Comparison of ENCODE assay signal across 8 mouse cellular contexts in the genomic region with DNA sequence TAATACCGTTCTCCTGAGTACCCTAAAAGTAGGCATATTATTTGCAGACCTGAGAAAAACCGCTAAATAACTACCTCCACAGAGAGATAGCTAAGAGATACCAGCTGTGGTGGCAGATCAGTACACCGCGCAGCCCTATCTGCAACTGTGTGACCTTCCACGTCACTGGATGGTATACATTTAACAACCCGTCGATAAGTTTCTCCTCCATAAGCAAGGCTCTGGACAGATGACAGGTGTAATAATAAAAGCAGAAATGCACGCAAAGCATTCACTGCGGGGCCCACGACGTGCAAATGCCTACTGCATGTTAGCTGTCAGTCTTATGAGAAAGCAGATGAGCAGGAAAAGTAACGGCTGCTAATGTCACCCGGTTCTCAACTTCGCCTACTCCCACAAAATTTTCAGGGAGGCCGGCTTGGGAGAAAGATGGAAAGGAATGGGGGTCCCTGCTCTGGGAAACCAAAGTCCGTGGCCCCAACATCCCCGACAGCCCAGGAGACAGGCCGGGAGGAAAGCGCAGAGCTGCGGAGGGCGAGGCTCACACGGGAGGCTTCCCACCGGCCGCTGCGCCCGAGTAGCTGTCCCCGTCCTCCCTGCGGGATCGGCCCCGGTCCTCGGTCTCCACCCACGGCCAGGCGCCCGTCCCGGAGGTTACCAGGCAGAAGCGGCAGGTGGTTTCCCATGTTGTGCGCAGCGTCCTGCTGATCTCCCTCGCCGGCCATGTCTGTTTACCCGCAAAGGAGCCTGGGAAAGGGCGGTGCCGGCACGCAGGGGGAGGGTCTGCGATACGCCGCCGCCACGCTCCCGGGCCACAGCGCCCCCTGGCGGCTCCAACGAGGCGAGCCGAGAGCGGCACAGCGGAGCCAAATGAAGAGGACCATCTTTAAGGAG. TPM values are rescaled to one million over a fixed set of nuclear protein-coding genes. Genes with fewer than 3 reads are reported as not detected.
DNase-seq lines count a peak whose midpoint lies in the region; ATAC-seq lines count a peak whose summit lies in the region.

A gene (minus strand): TSS at position 745 of the 894 bp plus-strand sequence.

- H3K27me3 ChIP-seq in forebrain, embryonic 11.5 days (ENCODE audit: control insufficient read depth, insufficient read depth, low read length): no peaks in the 10 kb centered on the region
- no peaks in the 10 kb centered on the region for H3K27me3 ChIP-seq in heart, embryonic 16.5 days (ENCODE audit: control insufficient read depth, insufficient read depth, low read length)
- no peaks in the 10 kb centered on the region for H3K27me3 ChIP-seq in liver, embryonic 15.5 days
- no peaks in the 10 kb centered on the region for H3K27me3 ChIP-seq in neural tube, embryonic 12.5 days (replicated peaks)

- H3K9me3 ChIP-seq in forebrain, embryonic 11.5 days (ENCODE audit: control insufficient read depth, low read length): no peaks in the 10 kb centered on the region
- H3K9me3 ChIP-seq in heart, embryonic 16.5 days (replicated peaks; ENCODE audit: control insufficient read depth, low read length): no peaks in the 10 kb centered on the region
- no peaks in the 10 kb centered on the region for H3K9me3 ChIP-seq in liver, embryonic 15.5 days (replicated peaks)
- no peaks in the 10 kb centered on the region for H3K9me3 ChIP-seq in neural tube, embryonic 12.5 days

- H3K27ac ChIP-seq in forebrain, embryonic 11.5 days (ENCODE audit: low read depth, low read length): no peak within 1 kb of the TSS
- H3K27ac ChIP-seq in heart, embryonic 16.5 days (ENCODE audit: low read length): no peak within 1 kb of the TSS
- peak within 1 kb of the TSS; percentile 55 for H3K27ac ChIP-seq in liver, embryonic 15.5 days (replicated peaks)
- no peak within 1 kb of the TSS for H3K27ac ChIP-seq in neural tube, embryonic 12.5 days

- ATAC-seq in forebrain, embryonic 11.5 days (replicated peaks; ENCODE audit: low FRiP score): peak; percentile 97
- peak; percentile 95 for ATAC-seq in heart, embryonic 16.5 days (replicated peaks; ENCODE audit: extremely low read depth, insufficient read depth, low FRiP score)
- peak; percentile 95 for ATAC-seq in liver, embryonic 15.5 days (ENCODE audit: insufficient read depth)
- peak; percentile 96 for ATAC-seq in neural tube, embryonic 12.5 days (ENCODE audit: low FRiP score, low read depth)

- 1% methylated on average over 55 of the region's 57 CpGs for WGBS in forebrain, embryonic 11.5 days
- WGBS in heart, embryonic 16.5 days: 2% methylated on average over 57 of the region's 57 CpGs
- under 1% methylated on average over 57 of the region's 57 CpGs for WGBS in liver, embryonic 15.5 days (ENCODE audit: insufficient replicate concordance)
- 2% methylated on average over 57 of the region's 57 CpGs for WGBS in neural tube, embryonic 12.5 days

- peak within 1 kb of the TSS; percentile 77 for H3K9ac ChIP-seq in forebrain, embryonic 11.5 days (ENCODE audit: low read length)
- peak within 1 kb of the TSS; percentile 87 for H3K9ac ChIP-seq in heart, embryonic 16.5 days (ENCODE audit: low read length)
- H3K9ac ChIP-seq in liver, embryonic 15.5 days: peak within 1 kb of the TSS; percentile 79
- H3K9ac ChIP-seq in neural tube, embryonic 12.5 days: peak within 1 kb of the TSS; percentile 77

- peak within 1 kb of the TSS; percentile 90 for H3K4me2 ChIP-seq in forebrain, embryonic 11.5 days (ENCODE audit: low read depth, low read length, severe bottlenecking)
- H3K4me2 ChIP-seq in heart, embryonic 16.5 days (ENCODE audit: low read depth, low read length): peak within 1 kb of the TSS; percentile 93
- H3K4me2 ChIP-seq in liver, embryonic 15.5 days: peak within 1 kb of the TSS; percentile 78
- H3K4me2 ChIP-seq in neural tube, embryonic 12.5 days (replicated peaks): peak within 1 kb of the TSS; percentile 91

- H3K4me1 ChIP-seq in forebrain, embryonic 11.5 days (replicated peaks; ENCODE audit: control insufficient read depth, insufficient read depth, low read length): no peaks in the 10 kb centered on the region
- H3K4me1 ChIP-seq in heart, embryonic 16.5 days (ENCODE audit: control insufficient read depth, insufficient read depth, low read length): peaks cover 14% of the 10 kb centered on the region
- peaks cover 13% of the 10 kb centered on the region for H3K4me1 ChIP-seq in liver, embryonic 15.5 days (replicated peaks)
- peaks cover 12% of the 10 kb centered on the region for H3K4me1 ChIP-seq in neural tube, embryonic 12.5 days

- DNase-seq in CD8-positive naive resting alpha-beta T cell, adult 2 months (ENCODE audit: low read depth in 2 of 2, low spot score in 2 of 2): peak; percentile 91 to 92
- peak; percentile 77 for DNase-seq in c-Kit-positive CD71-negative TER-119-negative erythroid progenitor cells, embryonic 14.5 days (ENCODE audit: low read depth)
- DNase-seq in forebrain, embryonic 11.5 days (ENCODE audit: low spot score): peak; percentile 96
- peak; percentile 90 to 97 for DNase-seq in kidney, postnatal 36 days
- DNase-seq in telencephalon, adult 2 months (ENCODE audit: low read depth, low spot score): peak; percentile 74

- no peaks in the 10 kb centered on the region; the same call in 1 of the 2 replicates for H3K36me3 ChIP-seq in forebrain, embryonic 11.5 days (ENCODE audit: control insufficient read depth, insufficient read depth, low read length)
- H3K36me3 ChIP-seq in heart, embryonic 16.5 days (ENCODE audit: control insufficient read depth, insufficient read depth): peaks cover 8% of the 10 kb centered on the region
- peaks cover 5% of the 10 kb centered on the region for H3K36me3 ChIP-seq in liver, embryonic 15.5 days (replicated peaks)
- H3K36me3 ChIP-seq in neural tube, embryonic 12.5 days: peaks cover 6% of the 10 kb centered on the region

- peak within 1 kb of the TSS; percentile 78 for H3K4me3 ChIP-seq in forebrain, embryonic 11.5 days (ENCODE audit: low read depth, low read length)
- H3K4me3 ChIP-seq in heart, embryonic 16.5 days (ENCODE audit: low read length): peak within 1 kb of the TSS; percentile 96
- peak within 1 kb of the TSS; percentile 88 for H3K4me3 ChIP-seq in liver, embryonic 15.5 days (replicated peaks)
- peak within 1 kb of the TSS; percentile 81 for H3K4me3 ChIP-seq in neural tube, embryonic 12.5 days

RNA-seq across cellular contexts. Expression of the gene that starts here (rescaled TPM):
- 44.0 and 47.4 TPM in 2 replicates for polyA plus RNA-seq in forebrain, embryonic 11.5 days (2014; fragmentation: Nextera tagmentation; extraction: Ambion mirVana)
- 35.8 and 38.9 TPM in 2 replicates for polyA plus RNA-seq in heart, embryonic 16.5 days (2015; fragmentation: Nextera tagmentation; extraction: Ambion mirVana)
- 19.6 and 21.1 TPM in 2 replicates for polyA plus RNA-seq in liver, embryonic 15.5 days (2015; fragmentation: Nextera tagmentation; extraction: Ambion mirVana)
- 54.0 and 58.5 TPM in 2 replicates for polyA plus RNA-seq in neural tube, embryonic 12.5 days (2016; fragmentation: Nextera tagmentation; extraction: Ambion mirVana)
